Mouse (Mus musculus) embryonic facial prominence, embryonic 14.5 days (tissue): ENCODE results near the gene Olig1. TPM values are rescaled to one million over a fixed set of nuclear protein-coding genes. Genes with fewer than 3 reads are reported as not detected.

ENCODE experiments used
- ATAC-seq: fragments of 200-750 bp; cut with Nextera tagmentation; 2 replicates; pipeline ENCODE4 v1.8.0; 2017; ENCODE audit warnings: low read depth, moderate number of reproducible peaks, moderate TSS enrichment
- DNase-seq: peaks from one replicate; pipeline ENCODE4 v3.0.0-alpha.2; 2015; ENCODE audit warnings: low spot score
- H3K27ac ChIP-seq: fragments of 300-500 bp; sonication (generic); replicated peaks from 2 replicates; pipeline ENCODE4 v1.5.1; 2014; ENCODE audit warnings: low read depth, mild to moderate bottlenecking, low read length, moderate library complexity
- H3K27me3 ChIP-seq: fragments of 300-500 bp; sonication (generic); replicated peaks from 2 replicates; pipeline ENCODE4 v1.6.1; 2014; ENCODE audit warnings: low read length; ENCODE audit not compliant: control insufficient read depth, insufficient read depth
- H3K36me3 ChIP-seq: fragments of 300-500 bp; sonication (generic); 2 replicates; pipeline ENCODE4 v1.6.1; 2014; ENCODE audit warnings: low read length, mixed read lengths; ENCODE audit not compliant: control insufficient read depth, insufficient read depth
- H3K4me1 ChIP-seq: fragments of 300-500 bp; sonication (generic); 2 replicates; pipeline ENCODE4 v1.6.1; 2014; ENCODE audit warnings: antibody characterized with exemption, low read length; ENCODE audit not compliant: control insufficient read depth, insufficient read depth
- H3K4me2 ChIP-seq: fragments of 300-500 bp; sonication (generic); 2 replicates; pipeline ENCODE4 v1.6.1; 2014; ENCODE audit warnings: low read depth, mild to moderate bottlenecking, low read length, moderate library complexity, mixed read lengths
- H3K4me3 ChIP-seq: fragments of 300-500 bp; sonication (generic); 2 replicates; pipeline ENCODE4 v1.5.1; 2014; ENCODE audit warnings: low read depth, mild to moderate bottlenecking, low read length
- H3K9ac ChIP-seq: fragments of 300-500 bp; sonication (generic); 2 replicates; pipeline ENCODE4 v1.6.1; 2014; ENCODE audit warnings: low read depth, mild to moderate bottlenecking, low read length, moderate library complexity, mixed read lengths
- H3K9me3 ChIP-seq: fragments of 300-500 bp; sonication (generic); 2 replicates; pipeline ENCODE4 v1.6.1; 2016; ENCODE audit warnings: low read length; ENCODE audit not compliant: control insufficient read depth
- whole genome bisulfite sequencing: fragments of 180-500 bp; shearing (Covaris S2); extraction: QIAGEN DNeasy Blood & Tissue Kit; methylation state at CpG from one replicate; pipeline ENCODE4 v1.1.7; 2014; 5-methylcytosine and 5-hydroxymethylcytosine counted together
- polyA plus RNA-seq: library from polyadenylated mRNA; unstranded; fragments of >200 nt; fragmentation: Nextera tagmentation; extraction: Ambion mirVana; gene quantifications from 2 replicates; pipeline ENCODE4 v1.2.1, GENCODE M21; 2014

Gene Olig1
- 4.1 and 4.2 TPM in 2 replicates for polyA plus RNA-seq

DNA sequence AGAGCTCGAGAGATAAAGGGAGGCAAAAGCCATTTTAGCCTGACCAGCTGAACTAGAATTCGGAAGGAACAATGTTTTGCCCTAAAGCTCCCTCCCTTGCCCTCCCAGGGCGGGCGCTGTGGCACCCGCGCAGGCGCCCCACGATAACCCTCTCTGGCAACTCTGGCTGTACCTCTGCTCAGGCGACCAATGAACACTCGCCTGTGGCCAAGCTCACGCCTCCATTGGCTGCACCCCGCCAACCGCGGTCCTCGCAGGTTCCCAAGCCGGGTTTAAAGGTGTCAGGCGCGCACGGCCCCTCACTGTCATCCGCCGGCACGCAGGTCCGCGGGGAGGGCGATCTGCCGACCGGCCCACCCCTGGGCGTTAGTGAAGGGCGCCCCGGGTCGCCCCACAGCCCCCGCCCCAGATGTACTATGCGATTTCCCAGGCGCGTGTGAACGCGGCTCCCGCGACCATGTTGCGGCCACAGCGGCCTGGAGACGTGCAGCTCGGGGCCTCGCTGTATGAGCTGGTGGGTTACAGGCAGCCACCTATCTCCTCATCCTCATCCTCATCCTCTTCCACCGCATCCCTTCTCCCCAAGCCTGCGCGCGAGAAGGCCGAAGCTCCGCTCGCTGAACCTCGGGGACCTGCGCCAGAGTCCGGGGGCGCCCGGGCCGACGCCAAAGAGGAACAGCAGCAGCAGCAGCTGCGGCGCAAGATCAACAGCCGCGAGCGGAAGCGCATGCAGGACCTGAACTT is at the start of gene Olig1:
TSS of gene Olig1 (plus strand) at position 305 of the 744 bp plus-strand sequence.
- peaks cover 97% of the 10 kb centered on the region for H3K27me3 ChIP-seq
- peak within 1 kb of the TSS; percentile 43 for H3K4me3 ChIP-seq
- WGBS, result under 1% methylated on average over 50 of the region's 64 CpGs
- H3K4me1 ChIP-seq, result peaks cover 7% of the 10 kb centered on the region; the same call in 1 of the 2 replicates
- peak within 1 kb of the TSS; percentile 77 for H3K4me2 ChIP-seq
- no peaks in the 10 kb centered on the region for H3K9me3 ChIP-seq
- H3K36me3 ChIP-seq, result no peaks in the 10 kb centered on the region
- H3K27ac ChIP-seq, result no peak within 1 kb of the TSS
- DNase-seq (peak; percentile 78), ATAC-seq (peak; percentile 87)
- H3K9ac ChIP-seq, result 0 out of 2 replicates have a peak within 1 kb of the TSS, but pooled peaks have one; percentile 19

DNA sequence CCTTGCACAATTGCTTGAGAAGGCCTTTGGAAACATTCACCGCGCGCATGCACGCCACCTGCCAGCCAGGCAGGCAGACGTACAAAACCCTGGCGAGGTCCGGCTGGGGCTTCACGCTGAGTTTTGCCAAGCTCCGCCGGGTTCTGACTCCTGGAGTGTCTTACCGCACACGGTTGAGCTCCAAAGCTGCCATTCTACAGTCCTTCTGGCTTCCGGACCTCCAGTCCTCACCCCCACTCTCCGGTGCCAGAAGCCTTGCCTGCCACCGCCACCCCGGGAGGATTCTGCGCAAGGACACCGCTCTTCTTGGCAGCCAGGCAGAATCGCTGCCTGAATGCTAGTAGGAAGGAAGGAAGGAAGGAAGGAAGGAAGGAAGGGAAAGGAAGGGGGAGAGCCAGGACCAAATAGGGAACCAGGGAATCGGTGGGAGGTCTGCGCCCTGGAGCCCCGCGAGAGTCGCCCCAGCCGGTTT is 47.4 kb upstream of the Olig1 start:
- Histone ChIP-seq H3K9ac (no peak overlapping the region), H3K4me3 (peak overlapping the region; percentile 25), H3K36me3 (no peaks in the 10 kb centered on the region), H3K9me3 (peaks cover 5% of the 10 kb centered on the region), H3K27me3 (peaks cover 100% of the 10 kb centered on the region), H3K27ac (no peak overlapping the region), H3K4me1 (0 out of 2 replicates have a peak, but pooled peaks cover 3% of the 10 kb centered on the region), H3K4me2 (peak overlapping the region; percentile 41)
- ATAC-seq (no peak), DNase-seq (no peak)
- under 1% methylated on average over 25 of the region's 25 CpGs for WGBS

DNA sequence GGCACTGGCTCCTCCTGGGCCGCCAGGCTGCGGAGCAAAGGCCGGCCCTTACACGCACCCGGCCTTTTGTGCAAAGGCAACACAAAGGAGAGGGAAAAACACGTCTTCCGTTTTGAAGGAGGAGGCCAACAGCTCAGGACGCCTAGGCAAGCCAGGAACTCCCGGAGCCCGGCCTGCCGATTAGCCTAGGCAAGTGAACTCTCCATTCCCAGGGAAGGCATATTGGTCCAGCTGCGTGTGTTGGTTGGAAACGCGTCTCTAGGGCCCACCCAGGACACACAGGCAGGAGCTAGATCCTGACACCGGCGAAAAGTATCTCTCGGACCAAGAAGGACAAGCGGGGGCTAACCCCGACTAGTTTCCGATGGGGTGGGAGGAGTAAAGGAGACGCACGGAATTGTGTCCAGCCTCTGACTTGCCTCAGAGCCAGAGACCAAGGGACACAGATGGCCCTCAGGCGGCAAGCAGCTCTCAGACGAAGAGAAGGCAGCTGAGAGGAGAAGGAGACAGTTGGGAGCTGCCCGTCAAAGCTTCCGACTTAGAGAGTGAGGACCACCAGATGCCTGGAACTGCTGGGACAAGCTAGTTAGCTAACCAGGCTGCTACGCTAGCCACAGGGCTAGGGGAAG is 46.8 kb upstream of the Olig1 start:
- DNase-seq, result peak; percentile 30
- H3K27ac ChIP-seq, result no peak overlapping the region
- under 1% methylated on average over 26 of the region's 27 CpGs for WGBS
- H3K27me3 ChIP-seq, result peaks cover 100% of the 10 kb centered on the region
- H3K9ac ChIP-seq, result no peak overlapping the region
- H3K9me3 ChIP-seq, result peaks cover 5% of the 10 kb centered on the region
- no peak for ATAC-seq
- H3K4me2 ChIP-seq, result peak overlapping the region; percentile 41
- H3K36me3 ChIP-seq, result no peaks in the 10 kb centered on the region
- H3K4me1 ChIP-seq, result 0 out of 2 replicates have a peak, but pooled peaks cover 3% of the 10 kb centered on the region
- peak overlapping the region; percentile 25 for H3K4me3 ChIP-seq

DNA sequence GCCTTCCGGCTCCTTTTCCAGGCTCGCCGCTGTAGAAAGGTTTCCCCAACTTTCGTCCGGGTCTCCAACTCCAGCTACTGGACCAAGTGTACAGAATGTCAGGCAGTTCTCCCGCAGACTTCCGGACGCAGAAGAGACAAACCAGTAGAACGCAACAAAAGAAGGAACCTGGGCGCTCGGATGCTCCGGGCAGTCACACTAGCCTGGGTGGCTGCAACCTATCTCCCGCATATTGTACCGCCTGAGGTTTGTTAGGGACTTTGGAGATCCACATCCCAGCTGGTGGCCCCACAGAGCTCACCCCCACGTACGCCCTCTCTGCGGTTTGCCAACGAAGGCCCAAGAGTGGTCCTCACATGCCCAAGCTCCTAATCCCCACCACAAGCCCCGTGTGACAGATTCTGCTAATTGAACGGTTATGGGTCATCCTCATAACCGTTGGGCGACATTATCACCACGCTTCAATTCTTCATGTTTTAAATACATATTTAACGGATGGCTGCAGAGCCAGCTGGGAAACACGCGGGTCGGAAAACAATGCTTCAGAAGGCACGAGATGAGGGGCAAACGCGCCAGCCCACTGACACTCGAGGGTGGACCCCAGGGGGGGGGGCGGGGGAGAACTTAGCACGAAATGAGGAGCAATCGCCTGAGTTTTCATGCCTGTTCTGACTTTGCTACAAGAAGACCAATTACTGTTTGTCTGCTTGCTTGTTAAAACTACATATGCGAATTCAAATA is 46.1 kb upstream of the Olig1 start:
- 0 out of 2 replicates have a peak, but pooled peaks cover 3% of the 10 kb centered on the region for H3K4me1 ChIP-seq
- H3K9ac ChIP-seq, result no peak overlapping the region
- no peaks in the 10 kb centered on the region for H3K36me3 ChIP-seq
- WGBS, result 2% methylated on average over 35 of the region's 35 CpGs
- H3K27me3 ChIP-seq, result peaks cover 100% of the 10 kb centered on the region
- peak overlapping the region; percentile 25 for H3K4me3 ChIP-seq
- ATAC-seq (no peak), DNase-seq (peak; percentile 22)
- H3K4me2 ChIP-seq, result peak overlapping the region; percentile 41; the same call in 1 of the 2 replicates
- no peak overlapping the region for H3K27ac ChIP-seq
- H3K9me3 ChIP-seq, result no peaks in the 10 kb centered on the region

DNA sequence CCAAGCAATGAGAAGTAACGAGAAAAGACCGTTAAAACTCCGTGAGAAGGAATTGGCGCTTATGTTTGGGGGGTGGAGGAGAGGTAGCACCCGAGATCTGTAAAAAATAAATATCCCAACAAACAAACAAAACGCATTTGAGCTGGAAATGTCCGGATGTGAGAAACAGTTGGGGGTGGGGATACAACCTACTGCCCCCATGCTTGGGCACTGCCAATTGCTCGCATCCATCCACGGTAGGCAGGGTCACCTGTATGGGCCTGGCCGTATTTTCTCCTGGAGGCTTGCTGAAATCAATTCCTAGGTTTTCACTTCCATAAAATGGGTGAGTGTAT is 45.5 kb upstream of the Olig1 start:
- no peak for DNase-seq
- Histone ChIP-seq H3K4me1 (0 out of 2 replicates have a peak, but pooled peaks cover 3% of the 10 kb centered on the region), H3K27ac (no peak overlapping the region), H3K9me3 (no peaks in the 10 kb centered on the region), H3K4me2 (no peak overlapping the region), H3K27me3 (peaks cover 100% of the 10 kb centered on the region), H3K4me3 (no peak overlapping the region), H3K36me3 (no peaks in the 10 kb centered on the region), H3K9ac (no peak overlapping the region)
- no peak for ATAC-seq
- 5% methylated on average over 10 of the region's 10 CpGs for WGBS

DNA sequence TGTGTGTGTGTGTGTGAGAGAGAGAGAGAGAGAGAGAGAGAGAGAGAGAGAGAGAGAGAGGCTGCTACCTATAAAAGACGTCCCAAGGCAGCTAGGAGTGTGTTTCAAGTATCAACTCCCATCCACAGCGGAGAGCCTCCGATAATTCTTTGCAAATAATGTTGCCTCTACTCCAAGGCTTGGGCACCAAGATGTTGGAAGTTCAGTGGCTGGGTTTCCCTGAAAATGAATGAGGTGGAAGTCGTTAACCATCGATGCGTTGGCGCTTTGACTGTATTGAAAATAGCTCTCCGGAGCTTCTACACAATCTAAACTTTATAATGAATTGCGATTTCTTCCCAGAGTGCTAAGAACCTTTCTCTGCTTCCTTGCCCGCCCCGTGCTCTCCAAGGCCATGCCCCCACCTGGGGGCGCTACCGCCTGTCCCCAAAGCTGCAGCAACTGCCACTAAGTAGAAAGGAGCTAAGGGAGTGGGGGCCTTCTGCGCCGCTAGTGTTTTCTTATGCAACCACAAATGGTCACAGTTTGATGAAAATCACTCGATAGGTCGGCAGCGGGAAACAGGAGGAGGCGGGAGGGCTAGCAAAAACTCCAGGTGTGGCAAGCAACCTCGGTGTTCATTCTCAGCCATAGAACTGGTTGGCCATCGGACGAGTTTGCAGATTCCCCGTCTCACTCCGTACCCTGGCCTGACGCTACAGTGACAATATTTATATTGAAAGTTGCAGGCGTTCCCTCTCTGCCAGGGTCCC is 44.9 kb upstream of the Olig1 start:
- 0 out of 2 replicates have a peak, but pooled peaks cover 3% of the 10 kb centered on the region for H3K4me1 ChIP-seq
- peak; percentile 20 for DNase-seq
- 2% methylated on average over 24 of the region's 26 CpGs for WGBS

DNA sequence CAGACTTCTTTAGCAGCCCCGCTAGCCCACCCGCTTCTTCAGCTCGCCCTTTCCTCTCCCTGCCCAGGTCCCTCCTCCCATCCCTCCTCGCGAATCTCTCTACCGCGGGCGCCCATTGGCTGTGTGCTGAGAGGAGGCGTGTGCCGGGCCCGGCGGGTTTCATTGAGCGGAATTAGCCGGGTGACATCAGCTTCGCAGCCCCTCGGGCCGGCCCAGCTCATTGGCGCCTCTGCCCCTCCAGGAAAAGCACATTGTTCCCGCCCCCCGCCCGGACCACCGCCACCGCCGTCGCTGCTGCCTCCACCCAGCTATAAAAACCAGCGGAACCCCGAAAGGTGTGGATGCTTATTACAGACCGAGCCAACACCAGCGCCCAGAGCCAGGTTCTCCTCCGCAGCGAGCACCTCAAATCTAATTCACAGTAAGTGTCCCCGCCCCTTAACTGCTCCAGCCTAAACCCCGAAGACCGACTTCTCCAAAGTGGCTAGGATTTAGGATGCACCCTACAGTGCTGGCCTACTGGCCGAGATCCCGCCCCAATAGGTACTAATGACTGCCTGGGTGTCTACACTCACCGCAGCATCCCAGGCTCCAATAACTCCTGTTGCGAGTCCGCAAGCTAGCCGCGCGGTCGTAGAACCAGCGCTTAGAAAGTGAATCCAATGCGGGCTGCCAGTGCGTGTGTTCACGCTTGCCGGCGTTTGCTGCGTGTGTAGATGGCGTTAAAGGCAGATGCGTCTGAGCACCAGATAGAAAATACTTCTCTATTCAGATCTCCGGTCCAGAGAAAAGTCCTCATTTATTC is 44.1 kb upstream of the Olig1 start, which contains the start of gene Olig2:
TSS of gene Olig2 (plus strand) at position 225 of the 805 bp plus-strand sequence.
- H3K9ac ChIP-seq, result no peak within 1 kb of the TSS
- peak within 1 kb of the TSS; percentile 32 for H3K4me3 ChIP-seq
- peak within 1 kb of the TSS; percentile 38 for H3K4me2 ChIP-seq
- peak; percentile 76 for DNase-seq
- H3K9me3 ChIP-seq, result no peaks in the 10 kb centered on the region
- no peaks in the 10 kb centered on the region for H3K36me3 ChIP-seq
- peak; percentile 84 for ATAC-seq
- under 1% methylated on average over 50 of the region's 53 CpGs for WGBS
- peaks cover 100% of the 10 kb centered on the region for H3K27me3 ChIP-seq
- 0 out of 2 replicates have a peak, but pooled peaks cover 3% of the 10 kb centered on the region for H3K4me1 ChIP-seq
- no peak within 1 kb of the TSS for H3K27ac ChIP-seq

More for the DNA sequence above, 44.9 kb upstream of the Olig1 start:
- no peaks in the 10 kb centered on the region for H3K36me3 ChIP-seq
- no peaks in the 10 kb centered on the region for H3K9me3 ChIP-seq
- no peak overlapping the region for H3K9ac ChIP-seq
- H3K4me2 ChIP-seq, result peak overlapping the region; percentile 38
- no peak for ATAC-seq
- no peak overlapping the region for H3K27ac ChIP-seq
- H3K27me3 ChIP-seq, result peaks cover 100% of the 10 kb centered on the region
- peak overlapping the region; percentile 32 for H3K4me3 ChIP-seq
